Mouse (Mus musculus) myocyte (in vitro differentiated cells): ENCODE measurements at regions not wholly inside any gene's neighbourhood (a gene's known extent, or its start where the extent isn't known, plus 50 kb on each side); places are given as distances from the start of the nearest gene placed in this dataset.

Experiments used
- CEBPB ChIP-seq: IDR thresholded peaks from 2 replicates; pipeline ENCODE4 v1.6.1; 2011; ENCODE audit warnings: mild to moderate bottlenecking, moderate library complexity; ENCODE audit not compliant: poor library complexity, insufficient read depth, severe bottlenecking
- E2F4 ChIP-seq: IDR thresholded peaks from one replicate; pipeline ENCODE4 v1.6.1; 2011; ENCODE audit warnings: mild to moderate bottlenecking, control low read depth, moderate library complexity; ENCODE audit not compliant: insufficient read depth
- MAX ChIP-seq: IDR thresholded peaks from one replicate; pipeline ENCODE4 v1.6.1; 2011; ENCODE audit warnings: low read depth, mild to moderate bottlenecking, control low read depth
- MYOD1 ChIP-seq, 3 experiments: IDR thresholded peaks; one replicate each; pipeline ENCODE4 v1.6.1; 2011; ENCODE audit warnings: control low read depth in 2 of 3, low read depth in 2 of 3, mild to moderate bottlenecking in 2 of 3, moderate library complexity in 1 of 3; ENCODE audit not compliant: insufficient read length in 2 of 3, control insufficient read depth in 1 of 3
- MYOG ChIP-seq, 3 experiments: IDR thresholded peaks; one replicate each; pipeline ENCODE4 v1.6.1; 2011; ENCODE audit warnings: control low read depth in 2 of 3, low read depth in 2 of 3, mild to moderate bottlenecking in 2 of 3; ENCODE audit not compliant: insufficient read length in 2 of 3, control insufficient read depth in 1 of 3, insufficient read depth in 1 of 3
- POLR2A ChIP-seq: IDR thresholded peaks from one replicate; pipeline ENCODE4 v1.6.1; 2011; ENCODE audit warnings: low read depth, mild to moderate bottlenecking, control low read depth, moderate library complexity; ENCODE audit not compliant: insufficient read length
- POLR2AphosphoS2 ChIP-seq: IDR thresholded peaks from one replicate; pipeline ENCODE4 v1.6.1; 2011; ENCODE audit warnings: low read depth, control low read depth; ENCODE audit not compliant: insufficient read length
- REST ChIP-seq: IDR thresholded peaks from one replicate; pipeline ENCODE4 v1.6.1; 2011; ENCODE audit warnings: mild to moderate bottlenecking, control low read depth, moderate library complexity; ENCODE audit not compliant: insufficient read depth, insufficient read length
- SRF ChIP-seq: IDR thresholded peaks from one replicate; pipeline ENCODE4 v1.6.1; 2011; ENCODE audit warnings: low read depth; ENCODE audit not compliant: control insufficient read depth, insufficient read length
- TCF12 ChIP-seq: IDR thresholded peaks from one replicate; pipeline ENCODE4 v1.6.1; 2011; ENCODE audit warnings: mild to moderate bottlenecking, control low read depth; ENCODE audit not compliant: poor library complexity, insufficient read depth, severe bottlenecking
- TCF3 ChIP-seq: IDR thresholded peaks from one replicate; pipeline ENCODE4 v1.6.1; 2011; ENCODE audit warnings: low read depth, control low read depth; ENCODE audit not compliant: insufficient read length
- USF1 ChIP-seq: IDR thresholded peaks from one replicate; pipeline ENCODE4 v1.6.1; 2011; ENCODE audit warnings: low read depth, mild to moderate bottlenecking, control low read depth, moderate library complexity

- TF ChIP-seq USF1 (no peak), POLR2AphosphoS2 (no peak), POLR2A (no peak), MYOD1 (IDR thresholded peaks at IDR 0.05; ENCODE audit: control insufficient read depth in 1 of 3, insufficient read length in 2 of 3, low read depth in 2 of 3) (no peak), MAX (no peak), TCF12 (no peak), SRF (no peak), REST (no peak), E2F4 (no peak), MYOG (IDR thresholded peaks at IDR 0.05; ENCODE audit: control insufficient read depth in 1 of 3, insufficient read depth in 1 of 3, insufficient read length in 2 of 3, low read depth in 2 of 3) (no peak), TCF3 (no peak), CEBPB (no peak)
Measured at GRCm38 (mm10) chr3:38572159-38572558, 87.5 kb upstream of the Ankrd50 start.
